Mouse (Mus musculus): ENCODE measurements around the gene S100a2. TPM values are rescaled to one million over a fixed set of nuclear protein-coding genes. Genes with fewer than 3 reads are reported as not detected.

Gene S100a2
- not detected in 2 replicates for total RNA-seq (2017)

DNA sequence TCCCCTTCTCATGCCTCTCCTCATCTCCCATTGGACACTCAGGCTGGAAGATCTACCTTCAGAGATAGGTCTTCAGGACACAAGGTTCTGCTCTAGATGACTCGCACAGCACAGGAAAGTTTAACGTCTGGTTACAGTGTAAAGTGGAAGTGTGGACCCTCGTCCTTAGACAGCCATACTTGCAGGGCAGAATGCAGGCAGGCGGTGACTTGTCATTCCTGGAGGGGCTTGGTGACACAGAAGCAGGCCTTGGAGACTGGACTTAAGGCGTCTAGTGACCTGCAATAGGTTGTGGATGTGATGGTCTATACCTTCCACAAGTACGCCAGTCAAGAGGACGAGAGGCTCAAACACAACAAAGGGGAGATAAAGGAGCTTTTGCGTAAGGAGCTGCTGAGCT, at the start of gene S100a2:
Gene S100a2, plus strand, starts transcription at position 301 of the 400 bp plus-strand sequence.
- no peak for ATAC-seq (ENCODE audit: extremely low read depth, insufficient number of reproducible peaks, low FRiP score, poor library complexity, severe bottlenecking)

DNA sequence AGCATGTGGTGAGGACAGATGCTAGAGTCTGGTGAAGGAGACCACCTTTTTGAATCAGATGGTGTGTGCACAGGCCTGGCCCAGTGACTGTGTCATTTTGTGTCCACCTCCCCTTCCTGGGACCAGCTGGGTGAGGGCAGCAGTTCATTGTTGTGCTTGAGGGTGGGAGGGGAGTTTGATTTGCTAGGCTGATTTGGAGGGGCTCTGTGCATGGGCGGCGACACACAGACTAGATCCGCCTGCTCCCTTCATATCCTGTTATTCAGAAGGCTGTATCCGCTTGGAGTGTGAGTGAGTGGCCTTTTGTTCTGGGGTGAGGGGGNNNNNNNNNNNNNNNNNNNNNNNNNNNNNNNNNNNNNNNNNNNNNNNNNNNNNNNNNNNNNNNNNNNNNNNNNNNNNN, 49.1 kb upstream of the S100a2 start:
- no peak for ATAC-seq (ENCODE audit: extremely low read depth, insufficient number of reproducible peaks, low FRiP score, poor library complexity, severe bottlenecking)

DNA sequence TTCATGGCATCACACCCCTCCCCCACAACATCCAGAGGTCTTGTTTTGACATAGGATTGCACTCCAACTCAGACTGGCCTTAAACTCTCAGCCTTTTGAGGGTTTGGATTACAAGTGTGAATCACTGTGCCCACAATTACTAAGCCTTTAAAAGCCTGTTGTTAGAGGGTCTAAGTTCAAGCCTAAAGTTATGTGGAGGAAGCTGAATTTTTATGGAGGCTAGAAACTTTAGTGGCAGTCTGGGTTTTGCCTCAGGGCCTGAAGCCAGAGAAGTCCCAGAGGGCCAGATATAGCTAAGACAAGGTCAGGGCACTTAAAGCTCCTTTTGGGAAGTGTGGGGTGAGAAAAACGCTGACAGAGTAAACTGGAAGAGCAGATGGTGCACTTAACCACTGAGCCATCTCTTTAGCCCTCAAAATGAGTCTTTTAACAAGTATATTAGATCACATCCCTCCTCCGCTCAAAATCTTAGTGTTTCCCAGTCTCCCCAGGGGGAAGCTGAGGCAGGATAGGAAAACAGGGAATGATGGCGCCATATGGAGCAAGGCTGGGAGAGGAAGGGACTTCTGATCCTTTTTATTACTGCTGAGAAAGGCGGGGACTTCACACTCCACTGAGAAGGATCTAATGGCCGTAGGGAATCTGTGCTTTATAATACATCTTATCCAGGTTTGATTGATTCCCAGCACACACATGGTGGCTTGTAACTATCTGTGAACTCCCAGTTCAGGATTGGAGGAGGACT, 40.2 kb upstream of the S100a2 start:
- no peak for ATAC-seq (ENCODE audit: extremely low read depth, insufficient number of reproducible peaks, low FRiP score, poor library complexity, severe bottlenecking)

DNA sequence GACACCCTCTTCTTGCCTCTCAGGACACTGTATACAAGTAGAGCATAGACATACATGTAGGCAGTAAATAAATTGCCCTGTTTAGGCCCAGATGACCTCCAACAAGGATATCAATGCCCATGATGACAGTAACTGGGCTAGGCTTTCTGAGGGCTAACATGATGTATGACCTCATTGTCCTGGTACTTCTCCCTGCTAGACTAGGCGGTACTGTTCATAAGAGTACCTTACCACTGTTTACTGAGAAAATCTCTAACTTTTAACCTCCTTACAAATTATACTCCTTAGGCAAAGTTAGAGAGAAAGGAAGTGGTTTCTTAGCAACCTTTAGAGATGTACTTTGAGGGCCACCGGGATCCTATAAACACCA, 39.6 kb upstream of the S100a2 start:
- ATAC-seq (ENCODE audit: extremely low read depth, insufficient number of reproducible peaks, low FRiP score, poor library complexity, severe bottlenecking) = no peak

DNA sequence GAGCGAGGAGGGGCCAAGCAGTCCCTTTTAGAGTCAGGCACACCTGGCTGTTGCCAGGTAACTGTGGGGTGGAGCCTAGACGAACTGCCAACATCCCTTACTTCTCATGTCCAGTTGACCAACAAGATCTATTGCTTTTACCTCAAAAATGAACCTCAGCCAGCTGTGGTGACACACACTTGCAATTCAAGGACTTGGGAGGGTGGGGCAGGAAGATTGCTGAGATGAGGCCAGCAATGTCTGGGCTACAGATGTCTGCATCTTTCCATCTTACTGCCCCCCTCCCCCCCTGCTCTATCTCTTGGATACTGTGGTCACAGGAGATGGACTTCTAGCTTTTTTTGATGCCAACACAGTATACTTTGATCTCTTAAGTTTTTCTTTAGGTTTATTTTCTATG, 37.8 kb upstream of the S100a2 start:
- no peak for ATAC-seq (ENCODE audit: extremely low read depth, insufficient number of reproducible peaks, low FRiP score, poor library complexity, severe bottlenecking)

DNA sequence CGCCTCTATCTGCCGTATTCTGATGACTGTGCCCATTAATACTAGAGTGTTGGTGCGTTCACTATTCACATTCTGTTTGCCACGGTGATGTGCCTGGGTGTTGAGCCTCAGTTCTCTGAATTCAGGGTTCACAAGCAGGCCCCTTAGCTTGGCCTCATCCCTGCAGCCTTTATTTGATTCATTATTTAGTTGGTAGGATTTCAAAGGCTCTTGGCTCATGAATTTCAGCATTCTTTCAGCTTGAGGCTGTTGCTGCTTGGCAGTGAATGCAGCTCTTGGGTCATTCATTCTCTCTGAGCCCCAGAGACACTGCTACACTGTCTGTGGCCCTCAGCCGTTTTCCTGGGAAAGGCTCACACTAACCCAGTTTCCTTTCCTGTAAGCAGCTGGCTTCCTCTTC, 34.1 kb upstream of the S100a2 start:
- ATAC-seq (ENCODE audit: extremely low read depth, insufficient number of reproducible peaks, low FRiP score, poor library complexity, severe bottlenecking) = no peak

DNA sequence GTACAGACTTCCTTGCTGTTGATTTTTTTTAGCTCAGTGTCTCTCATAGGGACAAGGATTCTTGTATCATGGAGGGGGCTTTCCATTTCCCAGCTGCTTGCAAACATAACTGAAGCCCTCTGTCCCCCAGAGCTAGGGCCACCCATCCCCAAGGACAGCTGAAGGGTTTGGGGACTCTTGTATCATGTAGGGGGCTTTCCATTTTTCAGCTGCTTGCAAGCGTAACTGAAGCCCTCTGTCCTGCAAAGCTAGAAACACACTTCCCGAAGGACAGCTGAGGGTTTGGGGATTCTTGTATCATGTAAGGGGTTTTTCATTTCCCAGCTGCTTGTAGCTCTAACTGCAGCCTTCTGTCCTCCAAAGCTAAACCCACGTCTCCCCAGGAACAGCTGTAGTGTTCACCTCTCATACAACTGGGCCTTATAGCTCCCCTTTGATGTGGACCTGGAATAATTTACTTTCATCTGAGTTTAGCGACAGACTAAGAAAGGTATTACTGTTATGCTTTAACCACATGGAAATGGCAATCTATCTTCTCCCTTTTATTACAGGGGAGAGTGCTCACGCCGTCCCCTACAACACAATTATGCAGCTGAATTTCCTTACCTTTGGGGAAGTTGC, 29.9 kb upstream of the S100a2 start, which contains the start of gene S100a3:
Gene S100a3, plus strand, starts transcription at position 571 of the 621 bp plus-strand sequence.
- no peak for ATAC-seq (ENCODE audit: extremely low read depth, insufficient number of reproducible peaks, low FRiP score, poor library complexity, severe bottlenecking)

DNA sequence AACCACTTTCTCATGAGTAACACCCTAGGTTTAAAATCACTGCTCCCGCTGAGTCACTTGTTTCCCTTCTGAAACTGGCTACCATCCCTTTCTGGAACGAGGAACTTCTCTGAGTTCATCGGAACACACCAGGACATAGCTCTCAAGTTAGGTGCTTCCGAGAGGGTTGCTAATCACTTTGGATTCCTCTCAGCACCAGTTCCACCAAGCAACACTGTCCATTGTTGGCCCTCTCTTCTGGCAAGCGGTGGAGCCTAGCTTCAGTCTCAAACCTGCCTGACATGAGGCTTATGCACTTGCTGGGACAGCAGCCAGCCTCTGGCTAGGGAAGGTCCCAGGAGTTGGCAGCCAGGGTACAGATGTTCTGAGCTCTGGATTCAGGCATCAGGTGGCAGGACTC, 15.4 kb upstream of the S100a2 start:
- ATAC-seq (ENCODE audit: extremely low read depth, insufficient number of reproducible peaks, low FRiP score, poor library complexity, severe bottlenecking) = no peak

DNA sequence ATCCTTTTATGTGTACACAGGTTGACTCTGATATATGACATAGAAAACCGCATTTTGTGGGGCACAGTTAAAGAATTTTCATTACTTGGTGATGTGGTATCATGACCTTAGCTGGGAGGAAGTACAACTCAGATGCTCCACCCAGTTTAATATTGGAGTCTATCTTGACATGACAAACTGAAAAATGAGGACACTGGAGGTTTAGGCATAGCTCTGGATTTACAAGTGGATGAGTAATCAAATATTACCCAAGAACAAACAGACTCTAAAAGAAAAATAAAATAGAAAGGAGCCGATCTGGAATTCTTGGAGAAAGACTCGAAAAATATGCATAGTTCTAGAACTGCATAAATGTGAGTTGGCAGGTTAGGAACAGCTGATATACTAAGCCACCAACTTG, 14.7 kb upstream of the S100a2 start:
- no peak for ATAC-seq (ENCODE audit: extremely low read depth, insufficient number of reproducible peaks, low FRiP score, poor library complexity, severe bottlenecking)

DNA sequence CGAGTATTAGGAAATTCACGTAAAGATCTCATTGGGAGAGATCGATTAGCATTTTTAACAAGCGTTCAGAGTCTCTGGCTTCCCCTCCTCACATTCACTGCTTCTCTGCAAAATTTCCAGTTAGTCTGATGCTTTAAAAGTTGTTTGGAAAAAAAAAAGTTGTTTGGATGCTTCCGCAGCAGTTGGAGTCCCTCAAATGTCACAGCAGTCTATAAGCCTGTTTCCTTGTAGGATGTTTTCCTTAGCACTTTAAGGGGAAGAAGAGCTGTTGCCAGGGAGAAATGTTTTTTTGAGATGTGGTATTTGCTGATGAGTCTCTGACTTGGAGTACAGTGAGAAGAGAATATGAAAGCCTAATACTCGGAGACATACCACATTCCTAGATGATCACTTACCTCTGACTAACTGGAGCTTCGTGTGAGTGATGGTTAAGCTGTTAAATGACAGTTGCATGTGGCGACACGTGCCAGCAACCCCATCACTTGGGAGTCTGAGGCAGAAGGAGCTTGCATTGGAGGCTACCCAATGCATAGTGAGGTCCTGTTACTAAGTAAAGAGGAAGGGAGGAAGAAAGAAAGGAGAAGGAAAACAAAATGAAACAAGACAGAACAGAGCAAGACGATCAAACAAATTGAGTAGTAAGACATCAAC, 13.6 kb upstream of the S100a2 start:
- no peak for ATAC-seq (ENCODE audit: extremely low read depth, insufficient number of reproducible peaks, low FRiP score, poor library complexity, severe bottlenecking)

DNA sequence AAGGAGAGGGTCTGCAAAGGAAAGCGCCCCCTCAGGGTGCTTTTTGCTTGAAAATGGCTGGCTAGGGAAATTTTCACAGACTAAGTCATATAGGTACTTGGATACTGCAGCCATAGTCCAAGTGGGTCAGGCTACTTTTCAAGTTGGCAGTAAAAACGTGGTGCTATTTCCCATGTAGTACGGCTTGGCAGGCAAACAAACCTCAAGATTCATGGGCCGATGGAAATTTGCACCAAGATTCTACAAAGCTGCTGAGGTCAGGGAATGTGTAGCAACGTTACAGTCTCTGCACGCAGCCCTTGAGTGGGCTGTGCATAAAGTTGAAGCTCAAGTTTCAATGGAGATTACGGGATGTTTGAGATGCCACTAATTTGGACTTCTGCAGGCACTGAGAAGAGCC, 10.6 kb upstream of the S100a2 start:
- no peak for ATAC-seq (ENCODE audit: extremely low read depth, insufficient number of reproducible peaks, low FRiP score, poor library complexity, severe bottlenecking)

DNA sequence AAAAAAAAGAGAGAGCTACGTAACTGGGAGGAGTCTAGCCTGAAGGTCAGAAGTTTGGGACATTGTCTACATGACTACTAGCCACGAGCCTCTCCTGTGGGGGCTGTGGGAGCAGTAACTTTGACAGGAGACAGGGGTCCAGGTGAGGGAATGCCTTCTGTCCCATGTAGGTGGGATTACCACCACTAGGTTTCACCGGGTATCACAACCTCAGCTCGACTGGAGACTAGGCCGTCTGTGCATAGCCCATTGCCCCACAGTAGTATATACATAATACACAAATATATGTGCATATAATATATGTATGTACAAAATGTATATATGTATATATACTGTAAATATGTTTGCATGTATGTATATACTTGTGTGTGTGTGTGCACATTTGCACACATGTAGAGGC, 8.9 kb upstream of the S100a2 start:
- no peak for ATAC-seq (ENCODE audit: extremely low read depth, insufficient number of reproducible peaks, low FRiP score, poor library complexity, severe bottlenecking)

DNA sequence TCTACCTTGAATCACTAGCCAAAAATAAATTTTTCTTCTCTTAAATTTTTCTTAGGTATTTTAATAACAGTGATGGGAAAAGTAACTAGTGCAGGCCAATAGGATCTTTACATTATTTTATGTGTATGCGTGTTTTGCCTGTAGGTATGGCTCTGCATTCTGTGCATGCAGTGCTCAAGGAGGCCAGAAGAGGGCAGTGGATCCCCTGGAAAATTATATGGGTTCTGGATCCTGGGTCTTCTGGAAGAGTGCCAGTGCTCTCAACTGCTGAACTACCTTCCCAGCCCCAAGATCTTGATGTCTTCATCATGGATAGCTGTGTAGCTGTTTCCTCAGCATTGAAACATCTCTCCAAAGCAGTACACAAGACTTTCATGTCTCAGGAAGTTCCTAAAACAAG, 7.9 kb upstream of the S100a2 start:
- ATAC-seq (ENCODE audit: extremely low read depth, insufficient number of reproducible peaks, low FRiP score, poor library complexity, severe bottlenecking) = no peak

DNA sequence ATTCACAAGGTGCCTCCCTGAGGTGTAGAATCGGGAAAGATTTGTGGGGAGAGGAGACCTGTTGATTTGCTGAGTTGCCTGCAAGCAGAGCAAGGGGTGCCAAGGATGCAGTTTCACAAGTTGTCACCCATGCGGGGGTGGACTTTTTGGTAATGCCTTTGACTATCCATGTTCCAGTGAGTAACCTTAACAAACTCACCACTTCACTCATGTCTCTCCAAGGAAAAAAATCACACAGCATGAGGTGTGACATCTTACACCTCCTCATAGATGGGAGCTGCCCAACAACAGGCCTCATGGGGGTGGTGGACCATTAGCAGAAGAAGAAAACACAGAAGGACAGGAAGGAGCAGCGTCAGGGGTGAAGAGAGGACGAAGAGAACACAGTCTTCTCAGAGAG, 7.5 kb upstream of the S100a2 start:
- no peak for ATAC-seq (ENCODE audit: extremely low read depth, insufficient number of reproducible peaks, low FRiP score, poor library complexity, severe bottlenecking)

DNA sequence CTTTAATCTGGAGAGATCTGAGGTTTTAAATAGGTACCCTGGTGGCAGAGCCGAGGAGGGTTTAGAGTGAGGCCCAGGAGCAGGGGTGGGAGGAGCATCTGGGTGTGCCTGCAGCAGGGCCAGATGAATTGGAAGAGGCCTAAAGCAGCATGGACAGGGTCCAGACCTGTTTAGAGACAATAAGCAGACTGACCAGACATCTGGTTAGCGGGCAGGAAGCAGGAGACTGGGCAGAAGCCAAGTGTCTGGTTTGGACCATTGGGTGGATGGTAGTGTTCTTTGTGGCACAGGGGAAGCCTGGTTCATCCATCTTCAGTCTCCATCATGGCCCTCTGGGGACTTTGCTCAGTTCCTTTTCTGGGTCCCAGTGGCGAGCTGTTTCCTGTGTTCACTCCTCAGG, 6.2 kb upstream of the S100a2 start:
- ATAC-seq (ENCODE audit: extremely low read depth, insufficient number of reproducible peaks, low FRiP score, poor library complexity, severe bottlenecking) = no peak

DNA sequence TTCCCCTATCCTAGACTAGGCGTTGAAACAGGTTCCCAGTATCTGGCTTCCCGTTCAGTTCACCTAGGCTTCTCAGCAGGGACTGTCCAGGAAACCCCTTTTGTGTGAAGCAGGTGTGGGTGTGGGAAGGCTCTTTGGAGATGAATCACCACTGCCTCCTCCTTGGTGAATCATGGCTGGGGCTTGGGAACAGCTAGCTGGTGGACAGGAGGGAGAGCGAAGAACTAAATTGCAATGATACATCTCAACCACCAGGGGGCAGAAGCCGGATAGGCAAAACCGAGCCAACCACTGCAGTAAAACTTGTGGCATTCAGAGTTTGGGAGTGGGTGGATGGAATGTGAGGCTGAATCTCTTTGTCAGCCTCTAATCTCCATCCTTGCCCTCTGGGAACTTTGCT, 4.5 kb upstream of the S100a2 start:
- ATAC-seq (ENCODE audit: extremely low read depth, insufficient number of reproducible peaks, low FRiP score, poor library complexity, severe bottlenecking) = peak; percentile 52

DNA sequence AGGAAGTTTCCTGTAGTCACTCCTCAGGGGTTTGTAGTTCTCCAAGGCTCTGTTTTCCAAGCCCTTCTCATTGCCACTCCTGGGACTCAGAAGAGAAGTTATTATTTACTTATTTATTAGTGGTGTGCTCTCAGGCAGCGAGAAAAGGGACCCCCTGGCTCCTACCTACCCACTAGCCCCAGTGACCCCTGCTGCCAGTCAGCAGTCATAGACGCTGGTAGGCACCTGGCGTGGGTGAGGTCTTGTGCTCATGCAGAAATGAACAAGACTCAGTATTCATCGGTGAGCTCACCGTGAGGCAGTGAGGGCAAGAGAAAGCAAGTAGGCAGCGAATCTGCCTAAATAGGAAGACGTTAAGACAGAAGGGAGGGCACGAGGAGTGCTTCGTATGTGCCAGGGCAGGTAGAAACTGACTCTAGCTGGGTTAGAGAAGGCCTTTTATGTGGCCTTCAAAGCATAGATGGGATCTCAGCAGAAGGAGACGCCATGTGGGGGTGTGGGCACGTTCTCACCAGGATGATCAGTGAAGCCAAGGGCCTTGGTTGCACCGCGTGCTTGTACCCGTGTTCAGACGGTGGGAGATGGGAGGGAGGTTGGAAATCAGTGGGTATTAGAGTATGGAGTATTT, 3.9 kb upstream of the S100a2 start:
- ATAC-seq (ENCODE audit: extremely low read depth, insufficient number of reproducible peaks, low FRiP score, poor library complexity, severe bottlenecking) = no peak

DNA sequence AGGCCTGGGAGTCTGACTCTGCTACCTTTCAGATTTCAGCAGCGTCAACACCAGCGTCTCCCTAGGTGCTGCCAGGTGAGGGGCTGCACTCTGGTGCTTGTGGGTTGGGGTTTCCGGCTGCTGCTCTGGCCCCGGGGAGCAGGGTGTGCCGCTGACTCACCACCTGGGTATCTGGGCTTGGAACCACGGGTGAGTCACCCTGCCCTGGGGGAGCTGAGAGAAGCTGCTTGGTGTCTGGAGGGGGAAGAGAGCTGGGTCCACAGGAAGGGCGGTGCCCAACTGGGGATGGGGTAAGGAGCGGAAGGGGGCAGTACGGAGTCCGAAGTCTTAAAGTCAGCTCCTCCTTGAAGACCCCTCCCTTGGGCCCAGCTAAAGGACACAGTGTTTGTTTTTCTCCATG, 3.1 kb upstream of the S100a2 start:
- peak; percentile 83 for ATAC-seq (ENCODE audit: extremely low read depth, insufficient number of reproducible peaks, low FRiP score, poor library complexity, severe bottlenecking)

DNA sequence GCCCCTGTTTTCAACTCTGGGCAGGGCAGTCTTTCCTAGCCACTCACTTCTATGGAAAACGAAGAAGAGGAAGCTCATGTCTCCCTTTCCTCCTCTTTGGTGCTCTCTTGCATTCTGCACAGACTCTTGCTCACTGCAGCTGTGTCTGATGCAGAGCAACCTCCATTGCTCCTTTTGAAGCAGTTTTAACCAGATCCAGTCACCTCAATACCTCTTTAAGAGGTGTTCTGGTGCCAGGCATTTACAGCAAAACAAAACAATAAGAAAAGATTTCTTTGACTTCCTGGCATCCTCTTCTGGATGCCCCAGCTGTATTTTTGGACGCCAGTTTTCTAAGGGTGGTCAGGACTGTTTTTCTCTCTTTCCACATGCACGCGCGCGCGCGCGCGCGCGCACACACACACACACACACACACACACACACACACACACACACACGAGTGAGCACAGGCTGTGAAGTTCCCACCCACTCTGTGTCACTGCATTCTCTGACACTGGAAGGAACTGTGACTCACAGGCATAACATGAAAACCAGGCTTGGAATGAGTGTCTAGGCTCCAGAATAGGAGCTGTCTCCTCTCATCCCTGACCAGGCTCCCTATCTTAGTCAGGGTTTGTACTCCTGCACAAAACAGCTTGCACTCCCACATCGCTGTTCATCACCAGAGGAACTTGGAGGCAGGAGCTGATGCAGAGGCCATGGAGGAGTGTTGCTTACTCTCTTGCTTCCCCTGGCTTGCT, 2.5 kb upstream of the S100a2 start:
- ATAC-seq (ENCODE audit: extremely low read depth, insufficient number of reproducible peaks, low FRiP score, poor library complexity, severe bottlenecking) = no peak

Data from neutrophil, adult 5-6 weeks (primary cell).